Mouse (Mus musculus) CD4-positive, CD25-positive, alpha-beta regulatory T cell, adult 9 weeks (primary cell): Measurements from ENCODE around the gene Vmn1r77. TPM values are rescaled to one million over a fixed set of nuclear protein-coding genes. Genes with fewer than 3 reads are reported as not detected.

ENCODE experiments used
- polyA plus RNA-seq: library from polyadenylated mRNA; unstranded; fragments of 100-300 nt; shearing (Covaris generic); gene quantifications from one replicate; pipeline ENCODE4 v1.2.1, GENCODE M21; 2017

The Vmn1r77 gene
- not detected for polyA plus RNA-seq

GRCm38 (mm10) chr7:12036452-12036851, at the start of gene Vmn1r77:
TSS of gene Vmn1r77 (plus strand) at chr7:12036752.

Other genes with a start within 250 kb of the Vmn1r77 start
- gene Vmn1r74, start 202.8 kb upstream of the Vmn1r77 start, polyA plus RNA-seq: not detected
- gene Vmn1r75, start 162.1 kb upstream of the Vmn1r77 start, polyA plus RNA-seq: not detected
- 0.04 TPM for gene Vmn1r76, start 98.5 kb upstream of the Vmn1r77 start, polyA plus RNA-seq
- gene Vmn1r78, start 113.5 kb downstream of the Vmn1r77 start, polyA plus RNA-seq: not detected
- gene Vmn1r79, start 134.5 kb downstream of the Vmn1r77 start, polyA plus RNA-seq: not detected
- gene Vmn1r80, start 152.5 kb downstream of the Vmn1r77 start, polyA plus RNA-seq: not detected
- gene Vmn1r81, start 231.5 kb downstream of the Vmn1r77 start, polyA plus RNA-seq: not detected